Mouse (Mus musculus): Measurements from ENCODE around the gene Rbpms2. TPM values are rescaled to one million over a fixed set of nuclear protein-coding genes. Genes with fewer than 3 reads are reported as not detected.
"Not testable (repeated sequence)": the region's sequence is repeated elsewhere in the genome, so short reads cannot be mapped to it uniquely, and the experiment has no call there.

Gene Rbpms2
- polyA plus RNA-seq, 2 experiments: 10.3 to 19.3 TPM

DNA sequence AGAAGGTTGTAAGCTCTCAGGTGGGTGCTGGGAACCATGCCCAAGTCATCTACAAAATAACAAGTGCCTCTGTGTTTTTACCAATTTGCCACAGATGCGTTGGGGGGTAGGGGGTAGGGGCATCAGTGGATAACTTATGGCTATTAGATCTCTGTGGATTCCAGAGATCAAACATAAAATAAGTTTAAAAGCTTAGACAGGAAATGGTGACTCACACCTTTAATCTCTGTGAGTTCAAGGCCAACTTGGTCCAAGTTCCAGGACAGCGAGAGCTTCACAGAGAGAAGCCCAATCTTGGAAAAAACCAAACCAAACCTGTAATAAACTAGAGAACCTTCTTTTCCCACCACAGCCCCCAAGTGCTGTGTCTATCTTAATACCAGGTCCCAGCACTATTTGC is 17.3 kb downstream of the Rbpms2 start:
- H3K9ac ChIP-seq (ENCODE audit: low read depth, low read length, severe bottlenecking): no peak overlapping the region
- no peaks in the 10 kb centered on the region for H3K27me3 ChIP-seq (ENCODE audit: control insufficient read depth, insufficient read depth, low read length)
- WGBS: 84% methylated on average over 2 of the region's 2 CpGs
- H3K4me2 ChIP-seq (replicated peaks; ENCODE audit: low read depth, low read length, severe bottlenecking): no peak overlapping the region
- no peaks in the 10 kb centered on the region for H3K9me3 ChIP-seq (ENCODE audit: control insufficient read depth, low read length)
- H3K4me3 ChIP-seq (replicated peaks; ENCODE audit: low read length): no peak overlapping the region
- no peak for TF ChIP-seq POLR2A (IDR thresholded peaks at IDR 0.05; ENCODE audit: borderline replicate concordance, extremely low read depth, insufficient read depth, insufficient read length)
- peaks cover 7% of the 10 kb centered on the region for H3K4me1 ChIP-seq (ENCODE audit: control insufficient read depth, insufficient read depth, low read length)
- no peak overlapping the region for H3K27ac ChIP-seq (replicated peaks; ENCODE audit: low read depth, low read length)
- no peak for ATAC-seq (ENCODE audit: low FRiP score, low read depth)
- H3K36me3 ChIP-seq (ENCODE audit: control insufficient read depth, insufficient read depth, low read length): no peaks in the 10 kb centered on the region
- no peak for DNase-seq (ENCODE audit: low spot score)

DNA sequence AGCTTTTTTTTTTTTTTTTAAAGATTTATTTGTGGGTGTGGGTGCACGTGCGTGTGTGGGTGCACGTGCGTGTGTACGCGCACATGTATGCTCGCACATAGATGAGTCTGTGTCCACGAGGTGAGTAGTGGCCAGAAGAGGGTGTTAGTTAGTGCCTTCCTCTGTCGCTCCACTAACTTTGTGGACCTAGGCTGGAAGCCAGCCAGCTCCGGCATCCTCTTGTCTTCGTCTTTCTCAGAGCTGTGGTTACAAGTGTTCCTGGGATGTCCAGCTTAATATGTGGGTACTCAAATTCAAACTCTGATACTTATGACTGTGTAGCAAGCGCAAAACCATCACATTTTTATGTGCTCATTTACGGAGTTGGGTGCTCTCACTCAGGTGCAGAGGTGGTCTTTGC is 19.3 kb downstream of the Rbpms2 start:
- Histone ChIP-seq H3K4me2 (replicated peaks; ENCODE audit: low read depth, low read length, severe bottlenecking) (no peak overlapping the region), H3K4me3 (replicated peaks; ENCODE audit: low read length) (no peak overlapping the region), H3K9ac (ENCODE audit: low read depth, low read length, severe bottlenecking) (no peak overlapping the region), H3K27me3 (ENCODE audit: control insufficient read depth, insufficient read depth, low read length) (no peaks in the 10 kb centered on the region), H3K4me1 (ENCODE audit: control insufficient read depth, insufficient read depth, low read length) (peaks cover 5% of the 10 kb centered on the region; the same call in 1 of the 2 replicates), H3K36me3 (ENCODE audit: control insufficient read depth, insufficient read depth, low read length) (no peaks in the 10 kb centered on the region), H3K27ac (replicated peaks; ENCODE audit: low read depth, low read length) (no peak overlapping the region), H3K9me3 (ENCODE audit: control insufficient read depth, low read length) (no peaks in the 10 kb centered on the region)
- no peak for ATAC-seq (ENCODE audit: low FRiP score, low read depth)
- WGBS: 94% methylated on average over 13 of the region's 13 CpGs
- TF ChIP-seq POLR2A (IDR thresholded peaks at IDR 0.05; ENCODE audit: borderline replicate concordance, extremely low read depth, insufficient read depth, insufficient read length): no peak
- DNase-seq (ENCODE audit: low spot score): no peak

DNA sequence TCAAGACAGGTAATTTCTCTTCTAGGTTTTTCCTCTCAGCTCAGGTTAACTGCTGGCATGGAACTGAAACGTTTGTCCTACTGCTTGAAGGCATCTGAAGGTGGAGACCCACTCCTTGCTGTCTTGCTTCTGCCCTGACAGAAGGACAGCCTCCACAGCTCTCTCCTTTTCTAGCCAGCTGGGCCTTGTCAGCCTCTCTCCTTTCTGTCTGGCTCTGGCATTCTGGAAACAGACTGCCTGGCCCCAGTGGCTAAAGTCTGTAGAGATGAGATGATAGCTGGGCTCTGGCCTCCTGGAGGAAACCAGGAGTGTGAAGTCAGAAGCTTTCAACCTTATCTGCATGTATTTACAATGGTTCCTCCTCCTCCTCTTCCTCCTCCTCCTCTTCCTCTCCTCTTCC is 20.5 kb downstream of the Rbpms2 start:
- H3K27me3 ChIP-seq (ENCODE audit: control insufficient read depth, insufficient read depth, low read length): no peaks in the 10 kb centered on the region
- no peak overlapping the region for H3K4me3 ChIP-seq (replicated peaks; ENCODE audit: low read length)
- TF ChIP-seq POLR2A (IDR thresholded peaks at IDR 0.05; ENCODE audit: borderline replicate concordance, extremely low read depth, insufficient read depth, insufficient read length): no peak
- no peaks in the 10 kb centered on the region for H3K36me3 ChIP-seq (ENCODE audit: control insufficient read depth, insufficient read depth, low read length)
- H3K4me2 ChIP-seq (replicated peaks; ENCODE audit: low read depth, low read length, severe bottlenecking): no peak overlapping the region
- peaks cover 5% of the 10 kb centered on the region; the same call in 1 of the 2 replicates for H3K4me1 ChIP-seq (ENCODE audit: control insufficient read depth, insufficient read depth, low read length)
- H3K9me3 ChIP-seq (ENCODE audit: control insufficient read depth, low read length): no peaks in the 10 kb centered on the region
- ATAC-seq (ENCODE audit: low FRiP score, low read depth): no peak
- no peak for DNase-seq (ENCODE audit: low spot score)
- 47% methylated on average over 1 of the region's 1 CpGs for WGBS
- no peak overlapping the region for H3K9ac ChIP-seq (ENCODE audit: low read depth, low read length, severe bottlenecking)
- no peak overlapping the region for H3K27ac ChIP-seq (replicated peaks; ENCODE audit: low read depth, low read length)

DNA sequence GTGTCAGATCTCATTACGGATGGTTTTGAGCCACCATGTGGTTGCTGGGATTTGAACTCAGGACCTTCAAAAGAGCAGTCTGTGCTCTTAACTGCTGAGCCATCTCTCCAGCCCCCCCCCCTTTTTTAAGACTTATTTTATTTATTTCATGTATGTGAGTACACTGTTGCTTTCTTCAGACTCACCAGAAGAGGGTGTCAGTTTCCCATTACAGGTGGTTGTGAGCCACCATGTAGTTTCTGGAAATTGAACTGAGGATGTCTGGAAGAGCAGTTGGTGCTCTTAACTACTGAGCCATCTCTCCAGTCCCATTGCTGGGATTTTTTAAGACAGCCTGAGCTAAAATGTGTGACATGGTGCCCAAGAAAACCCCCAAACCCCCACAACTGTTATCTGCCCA is 22.5 kb downstream of the Rbpms2 start:
- not testable (repeated sequence) for H3K36me3 ChIP-seq (ENCODE audit: control insufficient read depth, insufficient read depth, low read length); ATAC-seq (ENCODE audit: low FRiP score, low read depth); DNase-seq (ENCODE audit: low spot score); H3K4me3 ChIP-seq (replicated peaks; ENCODE audit: low read length); H3K9ac ChIP-seq (ENCODE audit: low read depth, low read length, severe bottlenecking); H3K27ac ChIP-seq (replicated peaks; ENCODE audit: low read depth, low read length); H3K4me1 ChIP-seq (ENCODE audit: control insufficient read depth, insufficient read depth, low read length); H3K9me3 ChIP-seq (ENCODE audit: control insufficient read depth, low read length); H3K4me2 ChIP-seq (replicated peaks; ENCODE audit: low read depth, low read length, severe bottlenecking); H3K27me3 ChIP-seq (ENCODE audit: control insufficient read depth, insufficient read depth, low read length)
- WGBS: 71% methylated on average over 1 of the region's 1 CpGs

DNA sequence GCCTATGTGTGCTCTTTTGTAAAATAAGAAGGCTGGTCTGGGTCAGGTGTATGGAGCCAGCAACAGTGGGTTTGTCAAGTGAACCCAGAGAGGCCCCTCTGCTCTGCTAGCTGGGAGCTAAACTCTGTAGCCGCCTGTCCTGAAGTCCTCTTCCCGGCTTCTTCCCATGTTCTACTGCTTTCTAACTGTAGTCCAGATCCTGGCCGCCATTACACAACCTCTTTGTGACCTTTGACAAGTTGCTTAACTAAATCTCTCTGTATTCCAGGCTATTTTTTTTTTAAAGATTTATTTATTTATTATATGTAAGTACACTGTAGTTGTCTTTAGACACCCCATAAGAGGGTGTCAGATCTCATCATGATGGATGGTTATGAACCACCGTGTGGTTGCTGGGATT is 24.3 kb downstream of the Rbpms2 start:
- no peaks in the 10 kb centered on the region for H3K27me3 ChIP-seq (ENCODE audit: control insufficient read depth, insufficient read depth, low read length)
- WGBS: 84% methylated on average over 4 of the region's 4 CpGs
- no peak overlapping the region for H3K9ac ChIP-seq (ENCODE audit: low read depth, low read length, severe bottlenecking)
- ATAC-seq (ENCODE audit: low FRiP score, low read depth) (no peak), DNase-seq (ENCODE audit: low spot score) (no peak)
- no peaks in the 10 kb centered on the region for H3K36me3 ChIP-seq (ENCODE audit: control insufficient read depth, insufficient read depth, low read length)
- no peak overlapping the region for H3K4me3 ChIP-seq (replicated peaks; ENCODE audit: low read length)
- no peak for TF ChIP-seq POLR2A (IDR thresholded peaks at IDR 0.05; ENCODE audit: borderline replicate concordance, extremely low read depth, insufficient read depth, insufficient read length)
- no peaks in the 10 kb centered on the region for H3K9me3 ChIP-seq (ENCODE audit: control insufficient read depth, low read length)
- no peaks in the 10 kb centered on the region for H3K4me1 ChIP-seq (ENCODE audit: control insufficient read depth, insufficient read depth, low read length)
- no peak overlapping the region for H3K4me2 ChIP-seq (replicated peaks; ENCODE audit: low read depth, low read length, severe bottlenecking)
- no peak overlapping the region for H3K27ac ChIP-seq (replicated peaks; ENCODE audit: low read depth, low read length)

DNA sequence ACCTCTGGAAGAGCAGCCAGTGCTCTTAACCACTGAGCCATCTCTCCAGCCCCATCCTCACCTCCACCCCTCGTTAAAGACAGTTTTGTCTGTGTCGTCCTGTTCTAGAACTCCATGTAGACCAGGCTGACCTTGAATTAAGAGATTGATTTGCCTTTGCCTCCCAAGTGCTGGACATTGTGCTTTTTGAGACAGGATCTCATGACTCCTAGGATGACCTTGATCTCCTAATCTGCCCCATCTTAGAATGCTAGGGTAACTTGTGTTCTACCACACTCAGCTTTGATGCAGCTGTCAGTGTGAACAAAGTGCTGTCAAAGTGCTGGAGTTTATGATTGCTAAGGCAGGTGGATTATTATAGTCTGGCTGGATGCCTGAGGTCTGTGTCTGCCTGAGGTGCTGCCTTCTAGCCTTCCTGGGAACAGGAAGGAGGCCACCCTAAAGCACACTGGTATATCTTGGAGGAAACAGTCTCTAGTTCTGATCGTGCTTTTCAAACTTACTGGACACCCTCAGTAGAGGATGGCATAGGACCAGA is 25.3 kb downstream of the Rbpms2 start:
- no peak for ATAC-seq (ENCODE audit: low FRiP score, low read depth)

More for the DNA sequence above, 25.3 kb downstream of the Rbpms2 start:
- H3K4me2 ChIP-seq (replicated peaks; ENCODE audit: low read depth, low read length, severe bottlenecking): no peak overlapping the region
- no peak overlapping the region for H3K9ac ChIP-seq (ENCODE audit: low read depth, low read length, severe bottlenecking)
- no peaks in the 10 kb centered on the region for H3K36me3 ChIP-seq (ENCODE audit: control insufficient read depth, insufficient read depth, low read length)
- WGBS: 86% methylated on average over 3 of the region's 3 CpGs
- no peaks in the 10 kb centered on the region for H3K9me3 ChIP-seq (ENCODE audit: control insufficient read depth, low read length)
- no peak for TF ChIP-seq POLR2A (IDR thresholded peaks at IDR 0.05; ENCODE audit: borderline replicate concordance, extremely low read depth, insufficient read depth, insufficient read length)
- no peak overlapping the region for H3K27ac ChIP-seq (replicated peaks; ENCODE audit: low read depth, low read length)
- H3K27me3 ChIP-seq (ENCODE audit: control insufficient read depth, insufficient read depth, low read length): no peaks in the 10 kb centered on the region
- no peak overlapping the region for H3K4me3 ChIP-seq (replicated peaks; ENCODE audit: low read length)
- H3K4me1 ChIP-seq (ENCODE audit: control insufficient read depth, insufficient read depth, low read length): no peaks in the 10 kb centered on the region
- DNase-seq (ENCODE audit: low spot score): no peak

Data from limb, embryonic 14.5 days (tissue).